Mouse (Mus musculus) v-Abl transformed pro-B cells (cell line): ENCODE measurements at regions not wholly inside any gene's neighbourhood (a gene's known extent, or its start where the extent isn't known, plus 50 kb on each side); places are given as distances from the start of the nearest gene placed in this dataset.

Experiments
- in situ Hi-C, 2 experiments: fragments of 400-800 bp; cut with MboI; formaldehyde crosslinking; loops; one replicate each; pipeline ENCODE4 v1.15.1; 2025; ENCODE audit not compliant: unreplicated experiment in 2 of 2

GRCm38 (mm10) chr8:29460119-29460518, 2012.6 kb downstream of the Poteg start:
- in situ Hi-C loops = no loop called here

- in situ Hi-C loops = no loop called here
Observed at GRCm38 (mm10) chr8:29492931-29493330, 2045.5 kb downstream of the Poteg start.

GRCm38 (mm10) chr8:29527327-29527726, 2079.9 kb downstream of the Poteg start:
- in situ Hi-C loops = no loop called here

GRCm38 (mm10) chr8:29531565-29531964, 2084.1 kb downstream of the Poteg start:
- in situ Hi-C loops = no loop called here

- in situ Hi-C loops = no loop called here
Observed at GRCm38 (mm10) chr8:29538016-29538415, 2090.5 kb downstream of the Poteg start.

GRCm38 (mm10) chr8:29539856-29540255, 2092.4 kb downstream of the Poteg start:
- in situ Hi-C loops = no loop called here

- in situ Hi-C loops = no loop called here
Observed at GRCm38 (mm10) chr8:29544142-29544541, 2096.7 kb downstream of the Poteg start.

GRCm38 (mm10) chr8:29585671-29586070, 2138.2 kb downstream of the Poteg start:
- in situ Hi-C loops = no loop called here

GRCm38 (mm10) chr8:29594129-29594528, 2146.7 kb downstream of the Poteg start:
- in situ Hi-C loops = no loop called here

- in situ Hi-C loops = no loop called here
Observed at GRCm38 (mm10) chr8:29614098-29614497, 2166.6 kb downstream of the Poteg start.

- in situ Hi-C loops = loop anchor here (5.0 kb wide), 1 partner anchor 44 kb away; no protein-coding TSS in a partner anchor
Observed at GRCm38 (mm10) chr8:29661616-29662015, 2214.1 kb downstream of the Poteg start.

GRCm38 (mm10) chr8:29675870-29676269, 2228.4 kb downstream of the Poteg start:
- in situ Hi-C loops = no loop called here

GRCm38 (mm10) chr8:29683340-29683739, 2235.9 kb downstream of the Poteg start:
- in situ Hi-C loops = no loop called here

GRCm38 (mm10) chr8:29686594-29686993, 2239.1 kb downstream of the Poteg start:
- in situ Hi-C loops = no loop called here

- in situ Hi-C loops = no loop called here
Observed at GRCm38 (mm10) chr8:29695698-29696097, 2248.2 kb downstream of the Poteg start.
